Mouse (Mus musculus): ENCODE data around the gene Vrk1. TPM values are rescaled to one million over a fixed set of nuclear protein-coding genes. Genes with fewer than 3 reads are reported as not detected.

Gene Vrk1
- polyA plus RNA-seq, 1 experiment, result 10.3 TPM

DNA sequence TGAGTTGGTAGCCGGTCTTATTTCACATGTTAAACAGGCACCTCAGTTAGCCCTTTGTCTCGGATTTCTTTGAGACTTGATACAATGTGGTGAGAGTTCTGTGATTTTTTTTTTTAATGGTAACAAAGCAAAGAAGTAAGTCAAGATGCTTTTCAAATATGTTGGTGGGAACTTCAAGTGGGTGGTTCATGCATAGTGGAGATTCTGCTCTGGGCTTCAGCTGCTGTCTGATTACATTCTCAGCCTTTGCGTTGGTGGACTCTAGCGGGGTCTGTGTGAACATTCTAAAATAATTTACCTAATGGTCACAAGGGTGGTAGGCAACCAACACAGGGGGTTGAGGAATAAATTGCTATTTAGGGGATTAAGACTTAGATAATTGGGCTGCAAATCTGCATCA is 14.1 kb upstream of the Vrk1 start:
- Histone ChIP-seq H3K4me2 (ENCODE audit: low read depth) (no peak overlapping the region), H3K79me2 (ENCODE audit: control insufficient read depth, insufficient read depth) (no peaks in the 10 kb centered on the region), H3ac (ENCODE audit: control insufficient read depth, insufficient read length) (no peak overlapping the region), H3K4me3 (no peak overlapping the region), H3K27me3 (ENCODE audit: control insufficient read depth, insufficient read depth, insufficient read length) (no peaks in the 10 kb centered on the region), H3K36me3 (ENCODE audit: control insufficient read depth, insufficient read depth) (no peaks in the 10 kb centered on the region)
- TF ChIP-seq MYOD1 (IDR thresholded peaks at IDR 0.05; ENCODE audit: control insufficient read depth in 1 of 3, insufficient read length in 2 of 3, low read depth in 2 of 3) (no peak), CEBPB (IDR thresholded peaks at IDR 0.05; ENCODE audit: insufficient read depth, poor library complexity, severe bottlenecking) (no peak), MAX (IDR thresholded peaks at IDR 0.05; ENCODE audit: low read depth) (no peak), SRF (IDR thresholded peaks at IDR 0.05; ENCODE audit: control insufficient read depth, insufficient read length, low read depth) (no peak), POLR2AphosphoS2 (IDR thresholded peaks at IDR 0.05; ENCODE audit: insufficient read length, low read depth) (no peak), REST (IDR thresholded peaks at IDR 0.05; ENCODE audit: insufficient read depth, insufficient read length) (no peak), POLR2A (IDR thresholded peaks at IDR 0.05; ENCODE audit: insufficient read length, low read depth) (no peak), TCF3 (IDR thresholded peaks at IDR 0.05; ENCODE audit: insufficient read length, low read depth) (no peak), E2F4 (IDR thresholded peaks at IDR 0.05; ENCODE audit: insufficient read depth) (no peak), MYOG (IDR thresholded peaks at IDR 0.05; ENCODE audit: control insufficient read depth in 1 of 3, insufficient read depth in 1 of 3, insufficient read length in 2 of 3, low read depth in 2 of 3) (no peak), USF1 (IDR thresholded peaks at IDR 0.05; ENCODE audit: low read depth) (no peak), TCF12 (IDR thresholded peaks at IDR 0.05; ENCODE audit: insufficient read depth, poor library complexity, severe bottlenecking) (no peak)

DNA sequence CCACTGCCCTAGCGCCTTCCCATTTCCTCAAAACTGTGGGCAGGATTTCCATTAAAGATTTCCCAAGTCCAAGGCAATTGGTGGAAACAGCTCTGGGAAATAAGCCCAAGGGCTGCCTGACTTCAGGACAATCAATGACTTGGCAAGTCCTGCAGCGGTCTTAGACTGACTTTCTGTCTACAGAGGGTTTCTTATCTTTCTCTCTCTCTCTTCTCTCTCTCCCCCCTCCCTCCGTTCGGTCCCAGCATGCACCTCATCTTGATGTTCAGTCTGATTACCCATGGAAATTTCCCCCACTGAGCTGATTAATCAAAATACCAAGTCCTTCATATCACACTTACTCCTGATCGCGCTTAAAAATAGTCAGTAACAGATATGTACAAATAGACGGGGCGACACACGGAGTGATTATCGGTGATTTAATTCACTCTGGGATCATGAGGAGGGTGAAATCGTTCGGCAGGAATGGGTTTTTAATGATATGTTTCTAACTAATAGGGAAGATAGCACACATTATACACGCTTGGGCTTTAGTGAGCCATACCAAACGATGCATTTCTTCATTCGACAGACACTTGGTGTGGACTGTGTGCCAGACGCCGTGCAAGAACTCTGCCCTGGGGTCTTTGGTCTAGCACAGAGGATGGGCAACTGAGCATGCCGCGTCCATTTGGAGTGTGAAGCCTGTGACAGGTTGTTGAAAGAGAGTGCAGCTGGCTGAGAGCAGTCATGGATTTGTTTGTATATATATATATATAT is 12.8 kb upstream of the Vrk1 start:
- no peak overlapping the region for H3ac ChIP-seq (ENCODE audit: control insufficient read depth, insufficient read length)
- H3K36me3 ChIP-seq (ENCODE audit: control insufficient read depth, insufficient read depth), result no peaks in the 10 kb centered on the region
- no peak overlapping the region for H3K4me2 ChIP-seq (ENCODE audit: low read depth)
- H3K27me3 ChIP-seq (ENCODE audit: control insufficient read depth, insufficient read depth, insufficient read length), result no peaks in the 10 kb centered on the region
- no peak for TF ChIP-seq E2F4 (IDR thresholded peaks at IDR 0.05; ENCODE audit: insufficient read depth)
- TF ChIP-seq MYOD1 (IDR thresholded peaks at IDR 0.05; ENCODE audit: control insufficient read depth in 1 of 3, insufficient read length in 2 of 3, low read depth in 2 of 3), result no peak
- no peak for TF ChIP-seq MAX (IDR thresholded peaks at IDR 0.05; ENCODE audit: low read depth)
- TF ChIP-seq TCF3 (IDR thresholded peaks at IDR 0.05; ENCODE audit: insufficient read length, low read depth), result no peak
- TF ChIP-seq POLR2A (IDR thresholded peaks at IDR 0.05; ENCODE audit: insufficient read length, low read depth), result no peak
- TF ChIP-seq MYOG (IDR thresholded peaks at IDR 0.05; ENCODE audit: control insufficient read depth in 1 of 3, insufficient read depth in 1 of 3, insufficient read length in 2 of 3, low read depth in 2 of 3), result no peak
- no peak for TF ChIP-seq SRF (IDR thresholded peaks at IDR 0.05; ENCODE audit: control insufficient read depth, insufficient read length, low read depth)
- no peak for TF ChIP-seq REST (IDR thresholded peaks at IDR 0.05; ENCODE audit: insufficient read depth, insufficient read length)
- no peak for TF ChIP-seq TCF12 (IDR thresholded peaks at IDR 0.05; ENCODE audit: insufficient read depth, poor library complexity, severe bottlenecking)
- no peak for TF ChIP-seq USF1 (IDR thresholded peaks at IDR 0.05; ENCODE audit: low read depth)
- TF ChIP-seq POLR2AphosphoS2 (IDR thresholded peaks at IDR 0.05; ENCODE audit: insufficient read length, low read depth), result no peak
- no peak for TF ChIP-seq CEBPB (IDR thresholded peaks at IDR 0.05; ENCODE audit: insufficient read depth, poor library complexity, severe bottlenecking)
- no peak overlapping the region for H3K4me3 ChIP-seq
- H3K79me2 ChIP-seq (ENCODE audit: control insufficient read depth, insufficient read depth), result no peaks in the 10 kb centered on the region

DNA sequence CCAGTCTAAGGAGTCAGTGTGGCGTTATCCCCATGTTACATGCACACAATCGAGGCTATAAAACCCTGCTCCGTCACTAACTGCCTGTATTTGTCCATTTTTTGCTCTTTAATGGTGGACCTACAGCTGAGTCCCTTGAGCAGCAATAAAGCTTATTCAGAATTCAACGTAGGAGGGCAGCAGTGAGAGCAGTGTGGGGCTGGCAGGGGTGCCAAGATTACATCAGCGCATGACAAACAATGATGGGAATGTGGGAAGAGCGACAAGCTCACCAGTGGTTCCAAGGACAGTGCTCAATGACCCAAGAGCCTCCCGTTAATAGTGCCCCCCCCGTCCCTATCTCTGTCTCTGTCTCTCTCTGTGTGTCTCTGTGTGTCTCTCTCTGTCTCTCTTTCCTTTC is 8.3 kb upstream of the Vrk1 start:
- TF ChIP-seq REST (IDR thresholded peaks at IDR 0.05; ENCODE audit: insufficient read depth, insufficient read length) (no peak), POLR2A (IDR thresholded peaks at IDR 0.05; ENCODE audit: insufficient read length, low read depth) (no peak), MAX (IDR thresholded peaks at IDR 0.05; ENCODE audit: low read depth) (no peak), TCF12 (IDR thresholded peaks at IDR 0.05; ENCODE audit: insufficient read depth, poor library complexity, severe bottlenecking) (no peak), MYOD1 (IDR thresholded peaks at IDR 0.05; ENCODE audit: control insufficient read depth in 1 of 3, insufficient read length in 2 of 3, low read depth in 2 of 3) (no peak), CEBPB (IDR thresholded peaks at IDR 0.05; ENCODE audit: insufficient read depth, poor library complexity, severe bottlenecking) (no peak), POLR2AphosphoS2 (IDR thresholded peaks at IDR 0.05; ENCODE audit: insufficient read length, low read depth) (no peak), TCF3 (IDR thresholded peaks at IDR 0.05; ENCODE audit: insufficient read length, low read depth) (no peak), SRF (IDR thresholded peaks at IDR 0.05; ENCODE audit: control insufficient read depth, insufficient read length, low read depth) (no peak)
- no peak overlapping the region for H3ac ChIP-seq (ENCODE audit: control insufficient read depth, insufficient read length)
- H3K4me2 ChIP-seq (ENCODE audit: low read depth), result no peak overlapping the region
- H3K36me3 ChIP-seq (ENCODE audit: control insufficient read depth, insufficient read depth), result no peaks in the 10 kb centered on the region
- no peaks in the 10 kb centered on the region for H3K27me3 ChIP-seq (ENCODE audit: control insufficient read depth, insufficient read depth, insufficient read length)
- no peaks in the 10 kb centered on the region for H3K79me2 ChIP-seq (ENCODE audit: control insufficient read depth, insufficient read depth)
- H3K4me3 ChIP-seq, result no peak overlapping the region

DNA sequence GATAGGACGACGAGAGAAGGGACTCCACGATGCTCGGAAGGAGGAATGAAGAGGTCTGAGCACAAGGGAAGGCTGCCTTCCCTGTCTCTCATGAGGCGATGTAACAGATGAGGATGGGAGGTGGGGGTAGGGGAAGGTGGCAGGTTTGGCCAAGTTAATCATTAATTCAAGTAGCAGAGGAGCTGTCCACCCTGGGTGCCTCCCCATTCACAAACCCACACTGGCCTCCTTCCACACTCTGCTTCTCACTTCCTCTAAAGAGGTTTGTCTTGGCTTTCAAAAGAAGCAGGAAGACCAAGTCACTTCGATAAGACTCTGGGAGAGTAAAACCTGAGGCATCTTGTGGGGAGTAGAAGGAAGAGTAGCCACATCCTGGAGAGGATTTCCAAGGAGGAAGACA is 5.3 kb upstream of the Vrk1 start:
- Histone ChIP-seq H3K4me2 (ENCODE audit: low read depth) (no peak overlapping the region), H3K27me3 (ENCODE audit: control insufficient read depth, insufficient read depth, insufficient read length) (no peaks in the 10 kb centered on the region)

More for the DNA sequence above, 5.3 kb upstream of the Vrk1 start:
- Histone ChIP-seq H3ac (ENCODE audit: control insufficient read depth, insufficient read length) (no peak overlapping the region), H3K79me2 (ENCODE audit: control insufficient read depth, insufficient read depth) (no peaks in the 10 kb centered on the region), H3K36me3 (ENCODE audit: control insufficient read depth, insufficient read depth) (no peaks in the 10 kb centered on the region), H3K4me3 (no peak overlapping the region)
- TF ChIP-seq MYOG (IDR thresholded peaks at IDR 0.05; ENCODE audit: control insufficient read depth in 1 of 3, insufficient read depth in 1 of 3, insufficient read length in 2 of 3, low read depth in 2 of 3) (no peak), MAX (IDR thresholded peaks at IDR 0.05; ENCODE audit: low read depth) (no peak), SRF (IDR thresholded peaks at IDR 0.05; ENCODE audit: control insufficient read depth, insufficient read length, low read depth) (no peak), USF1 (IDR thresholded peaks at IDR 0.05; ENCODE audit: low read depth) (no peak), REST (IDR thresholded peaks at IDR 0.05; ENCODE audit: insufficient read depth, insufficient read length) (no peak), MYOD1 (IDR thresholded peaks at IDR 0.05; ENCODE audit: control insufficient read depth in 1 of 3, insufficient read length in 2 of 3, low read depth in 2 of 3) (no peak)
